Mouse (Mus musculus) frontal cortex, postnatal 25 days (tissue): ENCODE data around the gene Reck.

Source experiments
- DNase-seq, 2 experiments: peaks; one replicate each; pipeline ENCODE4 v3.0.0; 2022; ENCODE audit warnings: low spot score in 2 of 2

Gene Reck

GRCm38 (mm10) chr4:43903690-43904089 is 28.4 kb downstream of the Reck start:
- DNase-seq, result no peak

GRCm38 (mm10) chr4:43906443-43906842 is 31.1 kb downstream of the Reck start:
- peak; percentile 25 to 31 for DNase-seq

GRCm38 (mm10) chr4:43918221-43918620 is 42.9 kb downstream of the Reck start:
- DNase-seq, result no peak

- no peak for DNase-seq
Observed at GRCm38 (mm10) chr4:43920602-43921001, 45.3 kb downstream of the Reck start.

GRCm38 (mm10) chr4:43925125-43925524 is 49.8 kb downstream of the Reck start:
- DNase-seq, result no peak

- peak; percentile 65 to 75 for DNase-seq
Observed at GRCm38 (mm10) chr4:43925779-43926178, 50.4 kb downstream of the Reck start.

GRCm38 (mm10) chr4:43927826-43928225 is 52.5 kb downstream of the Reck start:
- no peak for DNase-seq

GRCm38 (mm10) chr4:43931877-43932276 is 56.5 kb downstream of the Reck start:
- no peak for DNase-seq

- DNase-seq, result no peak
Observed at GRCm38 (mm10) chr4:43936186-43936585, 60.9 kb downstream of the Reck start.

- DNase-seq, result no peak
Observed at GRCm38 (mm10) chr4:43936749-43937674, 61.7 kb downstream of the Reck start.

GRCm38 (mm10) chr4:43941315-43941714 is 66.0 kb downstream of the Reck start:
- no peak for DNase-seq

- DNase-seq, result no peak
Observed at GRCm38 (mm10) chr4:43942421-43942820, 67.1 kb downstream of the Reck start.

GRCm38 (mm10) chr4:43947571-43947970 is 72.2 kb downstream of the Reck start:
- no peak for DNase-seq

GRCm38 (mm10) chr4:43957292-43957845 is 82.0 kb downstream of the Reck start, which contains the start of gene Glipr2:
TSS of gene Glipr2 (plus strand) at chr4:43957401.
- peak; percentile 45 to 59 for DNase-seq

GRCm38 (mm10) chr4:43957846-43958461 is 82.6 kb downstream of the Reck start:
- no peak for DNase-seq

GRCm38 (mm10) chr4:43959523-43960179 is 84.3 kb downstream of the Reck start:
- DNase-seq, result no peak

- no peak for DNase-seq
Observed at GRCm38 (mm10) chr4:43960207-43960606, 84.9 kb downstream of the Reck start.

- DNase-seq, result no peak
Observed at GRCm38 (mm10) chr4:43964326-43964833, 89.0 kb downstream of the Reck start.

- DNase-seq, result no peak
Observed at GRCm38 (mm10) chr4:43964951-43965684, 89.8 kb downstream of the Reck start.

GRCm38 (mm10) chr4:43965856-43966535 is 90.7 kb downstream of the Reck start:
- DNase-seq, result no peak

GRCm38 (mm10) chr4:43968650-43969049 is 93.3 kb downstream of the Reck start:
- peak; percentile 11 to 16 for DNase-seq
